Mouse (Mus musculus): ENCODE data around the gene Rap1gds1.

- TF ChIP-seq CTCF (IDR thresholded peaks at IDR 0.05; ENCODE audit: extremely low read depth, insufficient read depth, insufficient read length, insufficient replicate concordance) = no peak
- TF ChIP-seq POLR2A (IDR thresholded peaks at IDR 0.05; ENCODE audit: low read depth, low read length) = no peak
Measured at GRCm38 (mm10) chr3:139099284-139099683, 24.3 kb upstream of the Rap1gds1 start.
